Mouse (Mus musculus) limb, embryonic 10.5 days (tissue): ENCODE data around the gene Ercc4. TPM values are rescaled to one million over a fixed set of nuclear protein-coding genes. Genes with fewer than 3 reads are reported as not detected.

Experiments
- DNase-seq: peaks from one replicate; pipeline ENCODE4 v3.0.0-alpha.2; 2017; ENCODE audit warnings: low spot score
- H3K27ac ChIP-seq: fragments of 300-500 bp; sonication (generic); 2 replicates; pipeline ENCODE4 v1.5.1; 2016; ENCODE audit warnings: mild to moderate bottlenecking
- H3K27me3 ChIP-seq: fragments of 300-500 bp; sonication (generic); 2 replicates; pipeline ENCODE4 v1.6.1; 2016; ENCODE audit warnings: low read depth, mild to moderate bottlenecking; ENCODE audit not compliant: poor library complexity, severe bottlenecking
- H3K36me3 ChIP-seq: fragments of 300-500 bp; sonication (generic); 2 replicates; pipeline ENCODE4 v1.6.1; 2016; ENCODE audit warnings: mild to moderate bottlenecking, moderate library complexity
- H3K4me1 ChIP-seq: fragments of 300-500 bp; sonication (generic); 2 replicates; pipeline ENCODE4 v1.6.1; 2016
- H3K4me3 ChIP-seq: fragments of 300-500 bp; sonication (generic); 2 replicates; pipeline ENCODE4 v1.5.1; 2016; ENCODE audit warnings: mild to moderate bottlenecking, moderate library complexity
- H3K9me3 ChIP-seq: fragments of 300-500 bp; sonication (generic); replicated peaks from 2 replicates; pipeline ENCODE4 v1.6.1; 2016; ENCODE audit warnings: mild to moderate bottlenecking
- WGBS: fragments of 180-500 bp; shearing (Covaris S2); methylation state at CpG from one replicate; pipeline ENCODE4 v1.1.7; 2016; 5-methylcytosine and 5-hydroxymethylcytosine counted together
- polyA plus RNA-seq: library from polyadenylated mRNA; unstranded; fragments of >200 nt; fragmentation: Nextera tagmentation; extraction: Ambion mirVana; gene quantifications from 2 replicates; pipeline ENCODE4 v1.2.1, GENCODE M21; 2016

Gene Ercc4
- polyA plus RNA-seq, 1 experiment from 2014 or later, result 12.2 TPM

DNA sequence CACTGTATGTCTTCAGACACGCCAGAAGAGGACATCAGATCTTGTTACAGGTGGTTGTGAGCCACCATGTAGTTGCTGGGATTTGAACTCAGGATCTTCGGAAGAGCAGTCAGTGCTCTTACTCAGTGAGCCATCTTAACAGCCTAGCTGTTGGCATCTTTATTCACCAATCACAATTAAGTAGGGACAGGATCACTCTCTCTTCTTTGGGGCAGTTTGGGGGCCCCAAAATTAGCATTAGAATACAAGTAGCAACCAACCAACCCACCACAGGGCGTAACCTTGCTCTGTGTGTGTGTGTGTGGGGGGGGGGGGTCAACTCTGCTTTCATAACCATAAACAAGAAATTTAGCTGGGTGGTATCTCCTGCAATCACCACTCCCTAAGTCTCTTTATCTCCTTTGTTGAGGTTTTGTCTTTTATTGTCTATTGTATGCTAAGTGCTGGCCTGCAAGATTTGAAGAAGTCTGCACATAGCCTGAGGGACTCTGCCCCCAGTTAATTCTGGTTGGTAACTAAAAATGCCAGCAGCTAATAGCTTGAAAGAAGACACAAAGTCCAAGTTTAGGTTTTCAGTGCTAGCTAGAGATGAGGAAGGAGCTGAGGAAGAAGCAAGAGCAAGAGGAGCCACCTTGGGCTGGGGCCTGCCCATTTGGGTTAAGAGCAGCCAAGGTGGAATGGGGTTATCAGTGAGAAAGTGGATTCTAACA is 10.3 kb downstream of the Ercc4 start:
- no peak overlapping the region for H3K27ac ChIP-seq
- H3K27me3 ChIP-seq, result no peaks in the 10 kb centered on the region
- WGBS, result 90% methylated on average over 3 of the region's 3 CpGs
- H3K4me1 ChIP-seq, result no peaks in the 10 kb centered on the region
- H3K36me3 ChIP-seq, result peaks cover 59% of the 10 kb centered on the region
- H3K9me3 ChIP-seq, result no peaks in the 10 kb centered on the region
- DNase-seq, result no peak
- no peak overlapping the region for H3K4me3 ChIP-seq

DNA sequence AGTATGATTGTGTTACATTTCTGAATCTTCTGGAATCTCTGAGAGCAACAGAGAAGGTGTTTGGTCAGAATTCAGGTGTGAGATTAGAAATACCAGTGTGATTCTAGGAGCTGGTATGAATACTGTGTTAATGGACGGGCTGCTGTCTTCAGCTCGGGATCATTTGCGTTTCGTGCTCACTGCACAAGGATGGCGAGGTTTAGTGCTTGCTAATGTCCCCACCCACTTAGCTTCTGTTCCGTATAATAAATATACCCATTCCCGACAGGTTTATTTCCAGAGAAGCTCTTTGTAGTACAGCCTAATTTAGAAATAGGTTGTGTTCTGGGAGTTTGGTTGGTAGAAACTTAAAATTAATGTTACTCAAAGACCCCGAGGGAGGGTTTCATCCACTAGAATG is 15.9 kb downstream of the Ercc4 start:
- Histone ChIP-seq H3K9me3 (no peaks in the 10 kb centered on the region), H3K4me1 (no peaks in the 10 kb centered on the region), H3K27ac (no peak overlapping the region), H3K4me3 (no peak overlapping the region), H3K27me3 (no peaks in the 10 kb centered on the region), H3K36me3 (peaks cover 86% of the 10 kb centered on the region)
- 82% methylated on average over 8 of the region's 8 CpGs for WGBS
- no peak for DNase-seq

DNA sequence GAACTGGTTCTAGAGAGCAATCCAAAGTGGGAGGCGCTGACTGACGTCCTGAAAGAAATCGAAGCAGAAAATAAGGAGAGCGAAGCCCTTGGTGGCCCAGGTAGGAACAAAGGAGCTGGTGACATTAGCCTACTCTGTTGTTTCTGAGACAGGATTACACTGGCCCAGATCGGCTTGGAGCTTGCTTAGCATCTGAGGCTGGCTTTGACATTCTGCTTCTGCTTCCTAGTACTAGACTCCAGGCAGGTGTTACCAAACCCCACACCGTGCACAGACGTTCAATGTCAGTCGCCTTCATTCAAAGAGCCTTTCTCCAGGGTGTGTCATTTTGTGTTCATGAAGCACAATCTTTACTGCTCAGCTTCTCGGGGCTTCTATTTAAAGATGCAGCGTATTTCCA is 18.1 kb downstream of the Ercc4 start:
- Histone ChIP-seq H3K36me3 (peaks cover 86% of the 10 kb centered on the region), H3K4me3 (no peak overlapping the region), H3K9me3 (no peaks in the 10 kb centered on the region), H3K27me3 (no peaks in the 10 kb centered on the region), H3K27ac (no peak overlapping the region), H3K4me1 (no peaks in the 10 kb centered on the region)
- DNase-seq, result no peak
- WGBS, result 95% methylated on average over 10 of the region's 10 CpGs

DNA sequence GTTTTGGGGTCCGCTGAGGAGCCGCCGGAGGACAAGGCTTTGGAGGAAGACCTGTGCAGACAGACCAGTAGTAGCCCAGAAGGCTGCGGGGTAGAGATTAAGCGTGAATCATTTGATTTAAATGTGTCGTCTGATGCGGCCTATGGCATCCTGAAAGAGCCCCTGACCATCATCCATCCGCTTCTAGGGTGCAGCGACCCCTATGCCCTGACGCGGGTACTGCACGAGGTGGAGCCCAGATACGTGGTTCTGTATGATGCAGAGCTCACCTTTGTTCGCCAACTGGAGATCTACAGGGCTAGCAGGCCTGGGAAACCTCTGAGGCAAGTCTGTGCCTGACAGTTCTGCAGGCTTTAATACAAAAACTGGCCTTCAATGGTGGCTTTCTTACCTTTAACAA is 20.9 kb downstream of the Ercc4 start:
- WGBS, result 42% methylated on average over 14 of the region's 14 CpGs
- H3K27me3 ChIP-seq, result no peaks in the 10 kb centered on the region
- H3K4me3 ChIP-seq, result no peak overlapping the region
- H3K36me3 ChIP-seq, result peaks cover 68% of the 10 kb centered on the region
- DNase-seq, result peak; percentile 72
- H3K4me1 ChIP-seq, result no peaks in the 10 kb centered on the region
- H3K9me3 ChIP-seq, result no peaks in the 10 kb centered on the region
- H3K27ac ChIP-seq, result no peak overlapping the region

DNA sequence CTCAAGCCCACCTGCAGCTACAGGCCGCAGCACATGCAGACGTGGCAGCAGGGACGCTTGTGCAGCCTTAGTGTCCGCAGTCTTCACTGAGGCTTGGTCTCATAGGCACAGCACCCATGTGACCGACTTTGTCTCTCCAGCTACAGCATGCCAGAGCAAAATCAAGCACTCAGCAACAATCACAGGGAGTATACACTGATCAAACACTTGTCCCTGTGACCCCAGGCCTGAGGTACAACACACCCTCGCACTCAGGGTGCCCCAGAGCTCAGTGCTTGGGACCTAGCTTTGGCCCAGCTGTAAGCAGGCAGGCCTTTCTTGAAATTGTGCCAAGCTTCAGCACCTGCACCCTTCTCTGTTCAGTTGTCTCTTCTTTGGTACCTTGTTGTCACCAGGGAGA is 31.7 kb downstream of the Ercc4 start:
- 87% methylated on average over 6 of the region's 6 CpGs for WGBS
- no peaks in the 10 kb centered on the region for H3K4me1 ChIP-seq
- no peaks in the 10 kb centered on the region for H3K9me3 ChIP-seq
- no peak overlapping the region for H3K4me3 ChIP-seq
- H3K36me3 ChIP-seq, result peaks cover 32% of the 10 kb centered on the region
- H3K27me3 ChIP-seq, result no peaks in the 10 kb centered on the region
- H3K27ac ChIP-seq, result no peak overlapping the region
- no peak for DNase-seq

DNA sequence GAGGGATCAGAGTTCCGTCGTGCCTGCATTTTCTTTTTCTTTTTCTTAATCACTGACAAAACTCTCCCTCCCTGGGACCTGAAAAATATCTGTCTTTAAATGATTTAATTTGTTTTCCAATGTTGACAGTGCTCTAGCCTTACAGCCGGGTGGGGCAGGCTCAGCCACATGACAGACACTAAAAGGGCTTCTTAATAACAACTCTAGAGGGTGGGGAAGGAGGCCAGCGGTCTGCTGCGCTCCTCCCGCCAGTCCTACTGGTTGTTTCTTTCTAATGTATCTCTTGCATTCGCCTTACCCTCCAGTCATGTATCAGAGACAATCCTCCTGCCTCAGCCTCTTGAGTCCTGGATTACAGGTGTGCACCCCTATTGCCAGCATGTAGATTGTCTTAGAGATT is 34.4 kb downstream of the Ercc4 start:
- Histone ChIP-seq H3K27ac (no peak overlapping the region), H3K4me3 (no peak overlapping the region), H3K36me3 (peaks cover 54% of the 10 kb centered on the region), H3K27me3 (no peaks in the 10 kb centered on the region), H3K9me3 (no peaks in the 10 kb centered on the region), H3K4me1 (no peaks in the 10 kb centered on the region)
- DNase-seq, result no peak
- 94% methylated on average over 7 of the region's 7 CpGs for WGBS

DNA sequence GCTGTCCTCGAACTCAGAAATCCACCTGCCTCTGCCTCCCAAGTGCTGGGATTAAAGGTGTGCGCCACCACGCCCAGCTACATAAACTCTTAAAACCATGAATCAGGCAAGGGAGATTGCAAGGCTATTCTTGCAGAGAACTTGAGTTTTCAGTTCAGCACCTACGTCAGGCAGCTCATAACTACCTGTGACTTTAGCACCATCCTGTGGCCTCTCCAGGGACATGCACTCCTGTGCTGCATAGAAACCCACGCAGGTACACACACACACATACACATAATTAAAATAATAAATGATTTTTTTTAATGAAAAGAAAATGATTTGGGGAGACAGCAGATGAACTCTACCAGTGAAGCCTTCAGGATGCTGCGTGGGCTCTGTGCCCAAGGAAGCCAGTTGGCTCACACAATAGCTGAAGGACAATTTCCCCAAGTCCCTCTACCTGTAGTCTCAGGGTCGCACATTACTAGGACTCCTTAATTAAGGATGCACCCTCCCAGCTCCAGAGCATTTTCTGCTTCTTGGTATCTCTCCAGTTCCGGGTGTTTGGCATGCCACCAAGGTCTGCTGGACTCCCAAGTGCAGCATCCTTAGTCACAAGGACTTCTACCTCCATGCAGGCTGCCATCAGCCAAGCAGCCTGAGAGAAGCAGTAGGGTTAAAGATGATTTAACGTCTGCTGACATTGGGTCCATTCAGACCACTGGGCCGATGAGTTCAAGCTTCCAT is 35.4 kb downstream of the Ercc4 start:
- H3K27me3 ChIP-seq, result no peaks in the 10 kb centered on the region
- H3K4me3 ChIP-seq, result no peak overlapping the region
- WGBS, result 88% methylated on average over 10 of the region's 10 CpGs
- no peaks in the 10 kb centered on the region for H3K4me1 ChIP-seq
- no peak for DNase-seq
- no peak overlapping the region for H3K27ac ChIP-seq
- H3K9me3 ChIP-seq, result no peaks in the 10 kb centered on the region
- H3K36me3 ChIP-seq, result peaks cover 63% of the 10 kb centered on the region

DNA sequence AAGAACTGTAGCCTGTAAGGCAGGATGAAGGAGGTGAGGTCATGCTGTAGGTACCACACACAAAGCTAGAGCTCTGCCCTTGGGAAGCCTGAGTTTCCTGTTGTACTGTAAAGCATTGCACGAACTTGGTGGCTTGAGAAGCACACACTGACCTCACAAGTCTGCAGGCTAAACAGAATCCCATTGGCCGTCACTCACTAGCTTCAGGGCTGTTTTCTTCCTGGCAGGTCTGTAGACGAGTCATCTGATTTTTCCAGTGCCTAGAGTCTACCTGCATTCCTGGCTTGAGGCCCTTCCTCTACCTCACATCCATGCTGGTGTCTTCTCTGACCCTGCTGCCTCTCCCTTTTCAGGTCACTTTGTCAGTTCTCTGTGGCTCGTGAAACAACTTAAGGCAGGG is 36.7 kb downstream of the Ercc4 start:
- WGBS, result 82% methylated on average over 4 of the region's 4 CpGs
- no peaks in the 10 kb centered on the region for H3K27me3 ChIP-seq

DNA sequence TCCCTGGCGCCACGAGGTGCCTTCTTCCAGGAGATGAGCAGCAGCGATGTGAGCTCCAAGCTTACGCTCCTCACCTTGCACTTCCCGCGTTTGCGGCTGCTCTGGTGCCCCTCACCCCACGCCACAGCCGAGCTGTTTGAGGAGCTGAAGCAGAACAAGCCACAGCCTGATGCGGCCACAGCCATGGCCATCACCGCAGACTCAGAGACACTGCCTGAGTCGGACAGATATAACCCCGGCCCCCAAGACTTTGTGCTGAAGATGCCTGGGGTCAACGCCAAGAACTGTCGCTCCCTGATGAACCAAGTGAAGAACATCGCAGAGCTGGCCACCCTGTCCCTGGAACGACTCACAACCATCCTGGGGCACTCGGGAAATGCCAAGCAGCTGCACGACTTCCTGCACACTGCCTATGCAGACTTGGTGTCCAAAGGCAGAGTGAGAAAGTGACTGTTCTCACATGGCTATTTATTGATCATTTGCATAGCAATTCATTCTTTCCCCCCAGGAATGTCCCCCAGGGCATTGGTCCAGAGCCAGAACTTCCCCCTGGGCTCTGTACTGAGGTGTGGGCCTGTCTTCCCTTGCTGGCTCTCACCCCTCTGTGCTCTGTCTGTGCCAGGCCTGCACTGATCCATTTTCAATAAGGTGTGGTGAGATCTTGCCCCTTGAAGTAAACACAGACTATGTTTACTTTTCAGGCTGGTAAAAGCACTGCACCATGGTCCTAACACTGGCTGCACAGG is 38.5 kb downstream of the Ercc4 start:
- H3K36me3 ChIP-seq, result peaks cover 50% of the 10 kb centered on the region
- DNase-seq, result no peak

More for the DNA sequence above, 36.7 kb downstream of the Ercc4 start:
- no peaks in the 10 kb centered on the region for H3K9me3 ChIP-seq
- no peak overlapping the region for H3K4me3 ChIP-seq
- no peaks in the 10 kb centered on the region for H3K4me1 ChIP-seq
- H3K36me3 ChIP-seq, result peaks cover 52% of the 10 kb centered on the region
- no peak for DNase-seq
- no peak overlapping the region for H3K27ac ChIP-seq

DNA sequence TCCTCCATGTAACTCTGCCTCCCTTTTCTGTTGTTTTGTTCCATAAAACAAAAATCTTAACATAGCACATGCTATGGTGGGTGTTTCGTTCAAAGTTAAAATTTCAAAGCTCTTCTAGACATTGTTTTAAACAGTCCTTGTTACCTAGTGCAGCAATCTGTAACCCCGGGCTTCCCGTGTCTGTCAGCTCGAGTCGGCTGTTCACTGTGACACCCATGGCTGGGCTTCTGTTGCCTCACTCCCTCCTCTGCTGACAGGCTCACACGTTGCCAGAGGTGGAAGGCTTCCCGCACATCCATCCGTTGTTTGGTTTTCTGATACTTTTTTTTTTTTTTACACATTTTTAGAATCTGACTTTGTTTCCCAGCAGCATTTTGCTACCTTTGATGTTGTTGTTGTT is 40.5 kb downstream of the Ercc4 start:
- no peak for DNase-seq
- Histone ChIP-seq H3K9me3 (no peaks in the 10 kb centered on the region), H3K36me3 (peaks cover 39% of the 10 kb centered on the region), H3K4me1 (no peaks in the 10 kb centered on the region), H3K27ac (no peak overlapping the region), H3K27me3 (no peaks in the 10 kb centered on the region), H3K4me3 (no peak overlapping the region)
- WGBS, result 94% methylated on average over 8 of the region's 8 CpGs

More for the DNA sequence above, 38.5 kb downstream of the Ercc4 start:
- no peak overlapping the region for H3K4me3 ChIP-seq
- 89% methylated on average over 19 of the region's 19 CpGs for WGBS
- no peaks in the 10 kb centered on the region for H3K4me1 ChIP-seq
- no peak overlapping the region for H3K27ac ChIP-seq
- no peaks in the 10 kb centered on the region for H3K27me3 ChIP-seq
- no peaks in the 10 kb centered on the region for H3K9me3 ChIP-seq

DNA sequence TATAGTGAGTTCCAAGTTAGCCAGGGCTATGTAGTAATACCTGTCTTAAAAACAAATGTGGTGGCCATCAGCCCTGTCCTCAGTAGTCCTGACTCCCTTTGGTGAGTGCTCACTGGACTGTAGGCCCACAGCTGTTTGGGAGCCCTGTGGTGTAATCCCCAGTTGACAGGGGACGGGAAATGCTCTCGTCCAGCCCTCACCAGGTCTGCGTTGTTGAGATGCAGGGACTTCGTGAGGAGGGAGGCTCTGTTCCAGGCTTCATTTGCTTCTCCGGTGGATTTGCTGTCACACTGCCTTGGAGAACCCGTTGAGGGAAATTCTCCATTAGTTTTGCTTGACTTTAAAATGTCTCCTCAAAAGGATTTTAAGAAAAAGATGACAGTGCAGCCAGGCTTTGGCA is 41.3 kb downstream of the Ercc4 start:
- 83% methylated on average over 6 of the region's 6 CpGs for WGBS
- no peaks in the 10 kb centered on the region for H3K9me3 ChIP-seq
- DNase-seq, result no peak
- peaks cover 35% of the 10 kb centered on the region for H3K36me3 ChIP-seq
- no peaks in the 10 kb centered on the region for H3K27me3 ChIP-seq
- H3K4me1 ChIP-seq, result no peaks in the 10 kb centered on the region
- H3K4me3 ChIP-seq, result no peak overlapping the region
- no peak overlapping the region for H3K27ac ChIP-seq

DNA sequence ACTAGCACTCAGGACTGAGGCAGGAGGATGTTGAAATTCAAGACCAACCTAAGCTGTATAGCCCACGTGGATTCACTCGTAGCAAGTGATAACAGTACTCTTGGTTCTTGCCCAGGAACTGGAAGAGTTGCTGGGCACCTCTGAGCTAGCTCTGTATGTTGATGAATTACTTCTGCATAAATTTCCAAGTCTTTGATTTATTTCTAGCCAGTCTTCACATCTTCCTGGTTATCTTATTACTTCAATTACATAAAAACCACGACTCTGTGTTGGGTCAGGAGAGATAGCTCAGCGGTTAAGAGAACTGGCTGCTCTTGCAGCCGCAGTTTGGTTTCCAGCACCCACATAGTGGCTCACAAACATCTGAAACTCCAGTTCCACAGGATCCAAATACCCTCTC is 43.0 kb downstream of the Ercc4 start:
- Histone ChIP-seq H3K4me1 (no peaks in the 10 kb centered on the region), H3K4me3 (no peak overlapping the region), H3K36me3 (peaks cover 25% of the 10 kb centered on the region), H3K27ac (no peak overlapping the region), H3K27me3 (no peaks in the 10 kb centered on the region), H3K9me3 (no peaks in the 10 kb centered on the region)
- WGBS, result 89% methylated on average over 5 of the region's 5 CpGs
- no peak for DNase-seq

DNA sequence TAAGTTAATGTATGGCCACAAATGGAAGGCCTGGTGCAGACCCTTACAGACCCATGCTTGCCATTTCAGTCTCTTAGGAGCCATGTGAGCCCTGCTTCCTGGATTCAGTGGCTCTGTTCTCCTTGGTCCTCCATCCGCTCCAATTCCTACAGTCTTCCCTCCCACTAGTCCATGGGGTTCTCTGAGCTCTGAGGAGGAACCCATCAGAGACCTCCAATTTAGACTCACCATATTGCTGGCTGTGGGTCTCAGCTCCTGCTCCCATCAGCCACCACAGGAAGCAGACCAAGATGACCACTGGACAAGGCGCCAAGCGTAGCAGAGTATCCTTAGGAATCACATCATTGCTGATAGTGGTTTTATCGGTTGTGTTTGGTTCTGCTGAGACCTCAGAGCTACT is 43.7 kb downstream of the Ercc4 start:
- DNase-seq, result no peak
- Histone ChIP-seq H3K4me3 (no peak overlapping the region), H3K27ac (no peak overlapping the region), H3K9me3 (no peaks in the 10 kb centered on the region), H3K4me1 (no peaks in the 10 kb centered on the region), H3K36me3 (peaks cover 17% of the 10 kb centered on the region), H3K27me3 (no peaks in the 10 kb centered on the region)
- 94% methylated on average over 4 of the region's 4 CpGs for WGBS
